Mouse (Mus musculus): ENCODE measurements at regions not wholly inside any gene's neighbourhood (a gene's known extent, or its start where the extent isn't known, plus 50 kb on each side); places are given as distances from the start of the nearest gene placed in this dataset.

DNA sequence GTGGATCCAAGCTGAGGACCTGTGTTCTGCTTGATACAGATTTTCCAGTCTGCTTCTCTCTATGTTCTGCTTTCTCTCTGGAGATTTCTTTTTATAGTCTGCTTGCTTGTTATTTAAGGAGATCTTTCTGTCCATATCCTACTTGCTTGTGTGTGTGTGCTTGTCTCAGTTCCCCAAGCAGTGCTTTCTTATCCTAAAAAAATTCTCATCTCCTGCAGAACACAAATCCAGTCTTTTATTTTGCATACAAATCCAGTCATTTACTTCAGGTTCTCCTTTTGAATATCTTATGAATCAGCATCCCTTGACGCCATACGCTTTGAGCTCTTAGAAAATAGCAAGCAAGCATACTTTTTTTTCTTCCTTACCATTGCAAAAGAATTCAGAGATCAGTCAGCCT, 310.7 kb upstream of the Cypt14 start:
- DNase-seq (ENCODE audit: low read depth, low spot score), result peak; percentile 16

DNA sequence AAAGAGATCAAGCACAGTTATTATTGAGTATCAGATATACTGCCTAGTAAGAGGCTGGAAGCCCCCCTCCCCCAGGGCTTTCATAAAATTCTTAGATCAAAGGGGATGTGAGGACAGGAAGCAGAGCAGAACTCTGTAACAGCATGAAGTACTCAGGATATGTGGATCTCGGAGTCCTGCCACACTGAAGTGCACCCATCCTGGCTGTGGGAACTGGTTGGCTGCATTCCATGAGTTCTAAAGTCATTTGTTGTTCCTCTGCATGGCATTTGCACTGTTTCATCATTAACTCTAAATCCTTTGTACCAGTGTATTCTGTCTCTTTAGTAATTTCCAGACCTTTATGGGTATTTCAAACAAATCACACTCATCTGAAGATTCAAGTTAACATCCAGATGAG, 267.0 kb upstream of the Cypt14 start:
- peak; percentile 0 for DNase-seq (ENCODE audit: low read depth, low spot score)
